Mouse (Mus musculus): ENCODE data around the gene Rapgef5. TPM values are rescaled to one million over a fixed set of nuclear protein-coding genes. Genes with fewer than 3 reads are reported as not detected.

Gene Rapgef5
- total RNA-seq, 2 experiments from 2014 or later = 149 to 189 TPM

GRCm38 (mm10) chr12:117736928-117737327 is 220.6 kb downstream of the Rapgef5 start:
- Histone ChIP-seq H3K4me3 (no peak overlapping the region), H3K27ac (no peak overlapping the region)
- TF ChIP-seq CTCF (IDR thresholded peaks at IDR 0.05) = no peak
- DNase-seq (ENCODE audit: extremely low spot score in 1 of 2, low spot score in 2 of 2) = no peak
- intact Hi-C loops (cut with DNase I) = no loop called here

- DNase-seq (ENCODE audit: extremely low spot score in 1 of 2, low spot score in 2 of 2) = no peak
- intact Hi-C loops (cut with DNase I) = no loop called here
- no peak overlapping the region for H3K27ac ChIP-seq
- TF ChIP-seq CTCF (IDR thresholded peaks at IDR 0.05) = no peak
- H3K4me3 ChIP-seq = no peak overlapping the region
These were observed 221.2 kb downstream of the Rapgef5 start for GRCm38 (mm10) chr12:117737332-117738031.

GRCm38 (mm10) chr12:117742487-117742886 is 226.2 kb downstream of the Rapgef5 start:
- intact Hi-C loops (cut with DNase I) = no loop called here
- TF ChIP-seq CTCF (IDR thresholded peaks at IDR 0.05) = no peak
- Histone ChIP-seq H3K4me3 (no peak overlapping the region), H3K27ac (no peak overlapping the region)
- DNase-seq (ENCODE audit: extremely low spot score in 1 of 2, low spot score in 2 of 2) = no peak

GRCm38 (mm10) chr12:117744580-117745483 is 228.6 kb downstream of the Rapgef5 start:
- no peak for TF ChIP-seq CTCF (IDR thresholded peaks at IDR 0.05)
- H3K4me3 ChIP-seq = no peak overlapping the region
- DNase-seq (ENCODE audit: extremely low spot score in 1 of 2, low spot score in 2 of 2) = peak in 1 of 2 experiments; percentile 8
- no peak overlapping the region for H3K27ac ChIP-seq
- intact Hi-C loops (cut with DNase I) = no loop called here

DNA sequence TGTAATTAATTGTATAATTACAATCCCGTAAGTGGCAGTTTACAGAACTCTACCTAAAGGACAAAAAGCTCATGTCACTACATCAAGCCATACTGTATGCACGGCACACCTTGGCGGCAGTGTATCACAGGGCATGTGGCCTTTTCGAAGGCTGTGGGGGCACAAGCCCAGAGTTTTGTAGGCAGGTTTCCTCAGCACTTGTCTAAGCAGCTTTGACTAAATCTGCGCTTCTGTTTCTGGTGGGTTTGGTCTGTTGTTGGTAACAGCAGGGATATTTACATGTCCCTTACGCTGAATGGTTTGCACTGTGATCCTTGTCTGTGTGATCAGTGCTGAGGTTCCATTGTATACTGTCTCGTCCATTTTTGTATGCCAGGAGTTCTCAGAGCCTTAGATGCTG is 230.3 kb downstream of the Rapgef5 start:
- TF ChIP-seq CTCF (IDR thresholded peaks at IDR 0.05) = no peak
- peak in 1 of 2 experiments; percentile 6 for DNase-seq (ENCODE audit: extremely low spot score in 1 of 2, low spot score in 2 of 2)
- Histone ChIP-seq H3K4me3 (no peak overlapping the region), H3K27ac (no peak overlapping the region)
- intact Hi-C loops (cut with DNase I) = no loop called here

- TF ChIP-seq CTCF (IDR thresholded peaks at IDR 0.05) = no peak
- no peak for DNase-seq (ENCODE audit: extremely low spot score in 1 of 2, low spot score in 2 of 2)
- no peak overlapping the region for H3K4me3 ChIP-seq
- intact Hi-C loops (cut with DNase I) = no loop called here
- peak overlapping the region; percentile 48; the same call in 1 of the 2 replicates for H3K27ac ChIP-seq
These were observed 234.8 kb downstream of the Rapgef5 start for GRCm38 (mm10) chr12:117751045-117751444.

GRCm38 (mm10) chr12:117751520-117752383 is 235.5 kb downstream of the Rapgef5 start:
- Histone ChIP-seq H3K27ac (peak overlapping the region; percentile 48), H3K4me3 (no peak overlapping the region)
- no peak for DNase-seq (ENCODE audit: extremely low spot score in 1 of 2, low spot score in 2 of 2)
- intact Hi-C loops (cut with DNase I) = no loop called here
- TF ChIP-seq CTCF (IDR thresholded peaks at IDR 0.05) = no peak

GRCm38 (mm10) chr12:117756010-117756409 is 239.7 kb downstream of the Rapgef5 start:
- Histone ChIP-seq H3K27ac (no peak overlapping the region; the same call in 1 of the 2 replicates), H3K4me3 (no peak overlapping the region)
- no peak for TF ChIP-seq CTCF (IDR thresholded peaks at IDR 0.05)
- no peak for DNase-seq (ENCODE audit: extremely low spot score in 1 of 2, low spot score in 2 of 2)
- intact Hi-C loops (cut with DNase I) = no loop called here

DNA sequence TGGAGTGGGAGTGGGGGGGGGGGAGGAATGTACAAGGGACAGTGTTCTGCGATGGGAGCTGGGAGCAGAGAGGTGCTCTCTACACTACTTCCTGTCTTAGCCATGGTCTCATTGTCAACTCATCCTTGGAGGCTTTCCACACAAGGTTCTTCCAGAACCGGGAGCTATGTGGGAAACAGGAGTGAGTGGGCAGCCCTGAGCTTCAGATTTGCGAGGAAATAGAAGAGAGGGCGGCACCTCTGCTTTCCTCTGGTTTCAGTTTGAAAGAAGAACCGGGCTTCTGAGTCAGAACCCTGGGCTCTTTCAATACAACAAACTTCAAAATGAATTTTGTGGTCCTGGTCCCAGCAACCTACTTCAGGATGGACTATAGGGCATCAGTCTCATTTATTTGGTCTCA is 244.1 kb downstream of the Rapgef5 start:
- intact Hi-C loops (cut with DNase I) = no loop called here
- Histone ChIP-seq H3K4me3 (no peak overlapping the region), H3K27ac (peak overlapping the region; percentile 53; the same call in 1 of the 2 replicates)
- no peak for DNase-seq (ENCODE audit: extremely low spot score in 1 of 2, low spot score in 2 of 2)
- no peak for TF ChIP-seq CTCF (IDR thresholded peaks at IDR 0.05)

- peak overlapping the region; percentile 53 for H3K27ac ChIP-seq
- no peak overlapping the region for H3K4me3 ChIP-seq
- DNase-seq (ENCODE audit: extremely low spot score in 1 of 2, low spot score in 2 of 2) = no peak
- intact Hi-C loops (cut with DNase I) = no loop called here
- no peak for TF ChIP-seq CTCF (IDR thresholded peaks at IDR 0.05)
These were observed 244.6 kb downstream of the Rapgef5 start for GRCm38 (mm10) chr12:117760846-117761245.

DNA sequence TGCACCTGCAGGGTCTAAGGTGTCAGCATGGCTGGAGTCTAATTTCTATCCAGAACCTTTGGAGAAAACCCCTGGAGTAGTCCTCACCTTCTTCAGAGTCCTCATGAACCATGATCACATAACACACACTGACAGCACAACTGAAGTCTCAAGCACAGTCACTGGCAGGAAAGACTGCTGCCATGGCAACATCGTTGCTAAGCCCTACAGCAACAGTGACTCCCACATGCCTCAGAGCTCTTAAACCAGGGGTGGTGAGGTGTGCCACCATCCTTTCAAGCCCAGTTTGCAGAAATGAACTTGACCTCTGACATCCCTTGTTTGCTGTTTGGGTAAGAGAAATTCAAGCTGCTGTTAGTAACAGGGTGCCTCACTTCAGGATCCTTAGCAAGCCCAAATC is 245.4 kb downstream of the Rapgef5 start:
- Histone ChIP-seq H3K27ac (no peak overlapping the region), H3K4me3 (no peak overlapping the region)
- no peak for TF ChIP-seq CTCF (IDR thresholded peaks at IDR 0.05)
- peak in 1 of 2 experiments; percentile 56 for DNase-seq (ENCODE audit: extremely low spot score in 1 of 2, low spot score in 2 of 2)
- intact Hi-C loops (cut with DNase I) = no loop called here
